Mouse (Mus musculus) forebrain, embryonic 16.5 days (tissue): ENCODE data around the gene Brd3. TPM values are rescaled to one million over a fixed set of nuclear protein-coding genes. Genes with fewer than 3 reads are reported as not detected.

Experiments used
- ATAC-seq: fragments of 200-750 bp; cut with Nextera tagmentation; 2 replicates; pipeline ENCODE4 v1.8.0; 2017; ENCODE audit warnings: mild to moderate bottlenecking, moderate library complexity
- H3K27ac ChIP-seq: fragments of 300-500 bp; sonication (generic); 2 replicates; pipeline ENCODE4 v1.5.1; 2014; ENCODE audit warnings: low read length, control low read depth
- H3K27me3 ChIP-seq: fragments of 300-500 bp; sonication (generic); replicated peaks from 2 replicates; pipeline ENCODE4 v1.6.1; 2014; ENCODE audit warnings: low read length; ENCODE audit not compliant: control insufficient read depth, insufficient read depth
- H3K36me3 ChIP-seq: fragments of 300-500 bp; sonication (generic); 2 replicates; pipeline ENCODE4 v1.6.1; 2014; ENCODE audit not compliant: control insufficient read depth, insufficient read depth
- H3K4me1 ChIP-seq: fragments of 300-500 bp; sonication (generic); replicated peaks from 2 replicates; pipeline ENCODE4 v1.6.1; 2014; ENCODE audit warnings: low read length; ENCODE audit not compliant: control insufficient read depth, insufficient read depth
- H3K4me2 ChIP-seq: fragments of 300-500 bp; sonication (generic); 2 replicates; pipeline ENCODE4 v1.6.1; 2014; ENCODE audit warnings: mild to moderate bottlenecking, low read length, control low read depth
- H3K4me3 ChIP-seq: fragments of 300-500 bp; sonication (generic); replicated peaks from 2 replicates; pipeline ENCODE4 v1.5.1; 2014; ENCODE audit warnings: mild to moderate bottlenecking, low read length, control low read depth
- H3K9ac ChIP-seq: fragments of 300-500 bp; sonication (generic); replicated peaks from 2 replicates; pipeline ENCODE4 v1.6.1; 2014; ENCODE audit warnings: low read depth, low read length, control low read depth
- H3K9me3 ChIP-seq: fragments of 300-500 bp; sonication (generic); 2 replicates; pipeline ENCODE4 v1.6.1; 2016; ENCODE audit warnings: low read length; ENCODE audit not compliant: control insufficient read depth
- WGBS: fragments of 180-500 bp; shearing (Covaris S2); extraction: QIAGEN DNeasy Blood & Tissue Kit; methylation state at CpG from one replicate; pipeline ENCODE4 v1.1.7; 2014; 5-methylcytosine and 5-hydroxymethylcytosine counted together
- polyA plus RNA-seq: library from polyadenylated mRNA; unstranded; fragments of >200 nt; fragmentation: Nextera tagmentation; extraction: Ambion mirVana; gene quantifications from 2 replicates; pipeline ENCODE4 v1.2.1, GENCODE M21; 2015

Gene Brd3
- polyA plus RNA-seq, 1 experiment from 2014 or later = 153 TPM

DNA sequence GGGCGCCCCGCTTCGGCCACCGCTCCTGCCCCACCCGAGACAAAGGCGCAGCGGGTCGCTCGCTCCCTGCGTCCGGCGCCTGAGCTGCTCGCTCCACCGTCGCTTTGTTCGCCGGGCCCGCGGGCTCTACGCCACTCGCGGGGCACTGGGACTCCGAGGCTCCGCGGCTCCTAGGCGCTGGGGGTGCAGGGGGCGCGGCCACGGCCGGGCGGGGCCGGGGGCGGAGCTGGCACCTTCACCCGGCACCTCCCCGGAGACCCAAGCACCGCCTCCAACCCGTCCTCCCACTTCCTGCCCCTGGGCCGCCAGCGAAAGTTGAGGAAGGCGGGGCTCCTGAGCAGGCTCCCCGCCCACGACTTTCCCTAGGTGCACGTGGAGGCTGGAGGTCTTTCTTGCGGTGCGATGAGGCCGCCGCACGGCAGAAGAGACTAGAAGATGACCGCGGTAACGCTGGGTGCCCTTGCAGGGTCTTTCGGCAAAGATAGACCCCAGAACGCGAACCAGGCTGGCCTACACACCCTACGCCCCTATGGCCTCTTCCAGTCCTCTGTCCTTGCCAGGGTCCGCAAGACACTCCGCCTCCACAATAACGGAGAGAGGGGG lies 80.5 kb downstream of the Brd3 start, which contains the start of gene Vav2:
Vav2 (minus strand) TSS at position 179 of the 603 bp plus-strand sequence.
- H3K27me3 ChIP-seq = no peaks in the 10 kb centered on the region
- ATAC-seq = peak; percentile 89

GRCm38 (mm10) chr2:27426406-27426854 lies 81.0 kb downstream of the Brd3 start:
- Histone ChIP-seq H3K4me1 (peaks cover 44% of the 10 kb centered on the region), H3K36me3 (no peaks in the 10 kb centered on the region), H3K9ac (peak overlapping the region; percentile 89), H3K4me2 (peak overlapping the region; percentile 96), H3K27ac (peak overlapping the region; percentile 82), H3K27me3 (no peaks in the 10 kb centered on the region), H3K4me3 (peak overlapping the region; percentile 89), H3K9me3 (no peaks in the 10 kb centered on the region)
- WGBS = under 1% methylated on average over 43 of the region's 64 CpGs
- ATAC-seq = peak; percentile 27

More for the DNA sequence above, 80.5 kb downstream of the Brd3 start, which contains the start of gene Vav2:
- H3K9ac ChIP-seq = peak within 1 kb of the TSS; percentile 89
- H3K4me1 ChIP-seq = peaks cover 40% of the 10 kb centered on the region
- under 1% methylated on average over 52 of the region's 58 CpGs for WGBS
- no peaks in the 10 kb centered on the region for H3K36me3 ChIP-seq
- peak within 1 kb of the TSS; percentile 96 for H3K4me2 ChIP-seq
- peak within 1 kb of the TSS; percentile 82 for H3K27ac ChIP-seq
- no peaks in the 10 kb centered on the region for H3K9me3 ChIP-seq
- H3K4me3 ChIP-seq = peak within 1 kb of the TSS; percentile 89

GRCm38 (mm10) chr2:27425751-27426405 lies 81.6 kb downstream of the Brd3 start:
- Histone ChIP-seq H3K4me3 (peak overlapping the region; percentile 89), H3K9me3 (no peaks in the 10 kb centered on the region), H3K9ac (peak overlapping the region; percentile 89), H3K4me1 (peaks cover 50% of the 10 kb centered on the region), H3K27me3 (no peaks in the 10 kb centered on the region), H3K36me3 (no peaks in the 10 kb centered on the region), H3K4me2 (peak overlapping the region; percentile 96), H3K27ac (peak overlapping the region; percentile 82)
- under 1% methylated on average over 59 of the region's 60 CpGs for WGBS
- peak; percentile 11; the same call in 1 of the 2 replicates for ATAC-seq

- no peak overlapping the region for H3K27ac ChIP-seq
- no peaks in the 10 kb centered on the region for H3K36me3 ChIP-seq
- H3K4me1 ChIP-seq = peaks cover 51% of the 10 kb centered on the region
- ATAC-seq = no peak
- peak overlapping the region; percentile 96 for H3K4me2 ChIP-seq
- peak overlapping the region; percentile 89 for H3K4me3 ChIP-seq
- under 1% methylated on average over 20 of the region's 20 CpGs for WGBS
- no peaks in the 10 kb centered on the region for H3K9me3 ChIP-seq
- H3K27me3 ChIP-seq = no peaks in the 10 kb centered on the region
- H3K9ac ChIP-seq = peak overlapping the region; percentile 89
Observed at GRCm38 (mm10) chr2:27425161-27425611, 82.3 kb downstream of the Brd3 start.

DNA sequence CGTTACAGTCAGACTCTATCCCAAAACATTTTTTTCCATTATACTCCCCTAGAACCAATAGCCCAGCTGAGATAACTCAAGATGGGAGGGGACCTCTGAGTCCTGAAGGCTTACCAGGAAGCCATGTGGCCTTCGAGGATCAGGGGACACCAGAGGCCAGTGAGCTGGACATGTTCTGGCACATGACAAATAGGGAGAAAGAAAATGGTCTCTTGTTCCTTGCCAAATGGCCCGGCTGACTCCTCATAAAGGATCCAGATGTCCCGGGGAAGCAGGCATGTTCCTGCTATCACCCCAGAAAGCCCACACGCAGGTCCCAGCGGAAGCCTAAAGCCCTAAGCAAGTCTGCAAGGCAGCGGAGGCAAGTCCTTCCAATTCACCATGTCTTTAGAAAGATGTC lies 83.9 kb downstream of the Brd3 start:
- Histone ChIP-seq H3K27me3 (no peaks in the 10 kb centered on the region), H3K4me3 (no peak overlapping the region; the same call in 1 of the 2 replicates), H3K4me1 (peaks cover 51% of the 10 kb centered on the region), H3K9ac (no peak overlapping the region), H3K4me2 (peak overlapping the region; percentile 96), H3K27ac (no peak overlapping the region), H3K36me3 (no peaks in the 10 kb centered on the region), H3K9me3 (no peaks in the 10 kb centered on the region)
- 76% methylated on average over 7 of the region's 7 CpGs for WGBS
- ATAC-seq = no peak

GRCm38 (mm10) chr2:27421293-27422068 lies 86.0 kb downstream of the Brd3 start:
- WGBS = 32% methylated on average over 20 of the region's 20 CpGs
- Histone ChIP-seq H3K9ac (peak overlapping the region; percentile 43; the same call in 1 of the 2 replicates), H3K27ac (peak overlapping the region; percentile 76)

GRCm38 (mm10) chr2:27418577-27419070 lies 88.8 kb downstream of the Brd3 start:
- no peak overlapping the region for H3K4me2 ChIP-seq
- no peak for ATAC-seq
- WGBS = 69% methylated on average over 6 of the region's 6 CpGs
- no peak overlapping the region for H3K9ac ChIP-seq
- H3K27ac ChIP-seq = no peak overlapping the region
- H3K36me3 ChIP-seq = no peaks in the 10 kb centered on the region
- no peaks in the 10 kb centered on the region for H3K9me3 ChIP-seq
- peaks cover 60% of the 10 kb centered on the region for H3K4me1 ChIP-seq
- H3K4me3 ChIP-seq = no peak overlapping the region
- no peaks in the 10 kb centered on the region for H3K27me3 ChIP-seq

More at GRCm38 (mm10) chr2:27421293-27422068, 86.0 kb downstream of the Brd3 start:
- Histone ChIP-seq H3K4me3 (no peak overlapping the region), H3K4me1 (peaks cover 52% of the 10 kb centered on the region), H3K27me3 (no peaks in the 10 kb centered on the region), H3K4me2 (peak overlapping the region; percentile 30), H3K9me3 (no peaks in the 10 kb centered on the region), H3K36me3 (no peaks in the 10 kb centered on the region)
- ATAC-seq = peak; percentile 49

- WGBS = 66% methylated on average over 5 of the region's 5 CpGs
- H3K27me3 ChIP-seq = no peaks in the 10 kb centered on the region
- no peaks in the 10 kb centered on the region for H3K9me3 ChIP-seq
- H3K4me1 ChIP-seq = peaks cover 53% of the 10 kb centered on the region
- H3K27ac ChIP-seq = no peak overlapping the region
- no peak overlapping the region for H3K9ac ChIP-seq
- H3K4me2 ChIP-seq = no peak overlapping the region
- no peak for ATAC-seq
- H3K4me3 ChIP-seq = no peak overlapping the region
- no peaks in the 10 kb centered on the region for H3K36me3 ChIP-seq
Observed at GRCm38 (mm10) chr2:27417648-27418153, 89.8 kb downstream of the Brd3 start.
